Mouse (Mus musculus) heart, embryonic 16.5 days (tissue): ENCODE measurements at regions not wholly inside any gene's neighbourhood (a gene's known extent, or its start where the extent isn't known, plus 50 kb on each side); places are given as distances from the start of the nearest gene placed in this dataset.
"Not testable (repeated sequence)": the region's sequence is repeated elsewhere in the genome, so short reads cannot be mapped to it uniquely, and the experiment has no call there.

Source experiments
- ATAC-seq: fragments of 200-750 bp; cut with Nextera tagmentation; replicated peaks from 2 replicates; pipeline ENCODE4 v1.8.0; 2017; ENCODE audit warnings: moderate number of reproducible peaks; ENCODE audit not compliant: insufficient read depth, low FRiP score; ENCODE audit errors: extremely low read depth
- H3K27ac ChIP-seq: fragments of 300-500 bp; sonication (generic); 2 replicates; pipeline ENCODE4 v1.5.1; 2014; ENCODE audit warnings: mild to moderate bottlenecking, low read length, control low read depth, moderate library complexity
- H3K27me3 ChIP-seq: fragments of 300-500 bp; sonication (generic); 2 replicates; pipeline ENCODE4 v1.6.1; 2014; ENCODE audit warnings: low read length, mixed read lengths; ENCODE audit not compliant: control insufficient read depth, insufficient read depth
- H3K36me3 ChIP-seq: fragments of 300-500 bp; sonication (generic); 2 replicates; pipeline ENCODE4 v1.6.1; 2014; ENCODE audit not compliant: control insufficient read depth, insufficient read depth
- H3K4me1 ChIP-seq: fragments of 300-500 bp; sonication (generic); 2 replicates; pipeline ENCODE4 v1.6.1; 2014; ENCODE audit warnings: low read length, mixed read lengths; ENCODE audit not compliant: control insufficient read depth, insufficient read depth
- H3K4me2 ChIP-seq: fragments of 300-500 bp; sonication (generic); 2 replicates; pipeline ENCODE4 v1.6.1; 2014; ENCODE audit warnings: low read depth, mild to moderate bottlenecking, control low read depth, low read length
- H3K4me3 ChIP-seq: fragments of 300-500 bp; sonication (generic); 2 replicates; pipeline ENCODE4 v1.5.1; 2014; ENCODE audit warnings: mild to moderate bottlenecking, control low read depth, low read length
- H3K9ac ChIP-seq: fragments of 300-500 bp; sonication (generic); 2 replicates; pipeline ENCODE4 v1.6.1; 2014; ENCODE audit warnings: low read length, control low read depth
- H3K9me3 ChIP-seq: fragments of 300-500 bp; sonication (generic); replicated peaks from 2 replicates; pipeline ENCODE4 v1.6.1; 2016; ENCODE audit warnings: low read length; ENCODE audit not compliant: control insufficient read depth
- WGBS: fragments of 180-500 bp; shearing (Covaris S2); extraction: QIAGEN DNeasy Blood & Tissue Kit; methylation state at CpG from one replicate; pipeline ENCODE4 v1.1.7; 2014; 5-methylcytosine and 5-hydroxymethylcytosine counted together

- H3K27ac ChIP-seq, H3K4me2 ChIP-seq, ATAC-seq, H3K27me3 ChIP-seq, H3K4me1 ChIP-seq, H3K9ac ChIP-seq, H3K36me3 ChIP-seq, H3K4me3 ChIP-seq, H3K9me3 ChIP-seq: not testable (repeated sequence)
- 68% methylated on average over 1 of the region's 1 CpGs for WGBS
Observed at GRCm38 (mm10) chr1:64376426-64376825, 156.0 kb upstream of the Creb1 start.

GRCm38 (mm10) chr1:64374286-64375071, 158.0 kb upstream of the Creb1 start:
- Histone ChIP-seq H3K9ac (no peak overlapping the region), H3K27me3 (no peaks in the 10 kb centered on the region), H3K4me1 (no peaks in the 10 kb centered on the region), H3K4me3 (no peak overlapping the region), H3K27ac (no peak overlapping the region), H3K9me3 (peaks cover 2% of the 10 kb centered on the region; the same call in 1 of the 2 replicates), H3K4me2 (no peak overlapping the region), H3K36me3 (no peaks in the 10 kb centered on the region)
- 54% methylated on average over 13 of the region's 13 CpGs for WGBS
- ATAC-seq: no peak

- H3K4me3 ChIP-seq: no peak overlapping the region
- no peak overlapping the region for H3K27ac ChIP-seq
- no peaks in the 10 kb centered on the region for H3K36me3 ChIP-seq
- ATAC-seq: no peak
- no peaks in the 10 kb centered on the region for H3K4me1 ChIP-seq
- H3K4me2 ChIP-seq: no peak overlapping the region
- no peaks in the 10 kb centered on the region for H3K9me3 ChIP-seq
- H3K27me3 ChIP-seq: no peaks in the 10 kb centered on the region
- 60% methylated on average over 1 of the region's 1 CpGs for WGBS
- no peak overlapping the region for H3K9ac ChIP-seq
Observed at GRCm38 (mm10) chr1:64364095-64364494, 168.3 kb upstream of the Creb1 start.

- no peaks in the 10 kb centered on the region for H3K27me3 ChIP-seq
Observed at GRCm38 (mm10) chr1:64361959-64362638, 170.3 kb upstream of the Creb1 start.

GRCm38 (mm10) chr1:64343268-64343667, 189.2 kb upstream of the Creb1 start:
- H3K9ac ChIP-seq: no peak overlapping the region
- H3K9me3 ChIP-seq: no peaks in the 10 kb centered on the region
- H3K4me2 ChIP-seq: no peak overlapping the region
- WGBS: 81% methylated on average over 3 of the region's 3 CpGs
- H3K27ac ChIP-seq: no peak overlapping the region
- ATAC-seq: no peak
- H3K36me3 ChIP-seq: no peaks in the 10 kb centered on the region
- no peak overlapping the region for H3K4me3 ChIP-seq
- no peaks in the 10 kb centered on the region for H3K4me1 ChIP-seq
- H3K27me3 ChIP-seq: no peaks in the 10 kb centered on the region

More at GRCm38 (mm10) chr1:64361959-64362638, 170.3 kb upstream of the Creb1 start:
- Histone ChIP-seq H3K27ac (no peak overlapping the region), H3K4me3 (no peak overlapping the region), H3K36me3 (no peaks in the 10 kb centered on the region), H3K9ac (no peak overlapping the region), H3K4me2 (no peak overlapping the region), H3K4me1 (no peaks in the 10 kb centered on the region), H3K9me3 (no peaks in the 10 kb centered on the region)
- ATAC-seq: no peak
- WGBS: 85% methylated on average over 4 of the region's 4 CpGs

GRCm38 (mm10) chr1:64341596-64341995, 190.8 kb upstream of the Creb1 start:
- no peak for ATAC-seq
- Histone ChIP-seq H3K27me3 (no peaks in the 10 kb centered on the region), H3K27ac (no peak overlapping the region), H3K4me1 (no peaks in the 10 kb centered on the region), H3K9ac (no peak overlapping the region), H3K9me3 (no peaks in the 10 kb centered on the region), H3K4me2 (no peak overlapping the region), H3K4me3 (no peak overlapping the region), H3K36me3 (no peaks in the 10 kb centered on the region)
- WGBS: 81% methylated on average over 6 of the region's 6 CpGs

- no peaks in the 10 kb centered on the region for H3K27me3 ChIP-seq
- no peak overlapping the region for H3K9ac ChIP-seq
- ATAC-seq: no peak
- WGBS: 56% methylated on average over 9 of the region's 9 CpGs
- H3K4me3 ChIP-seq: no peak overlapping the region
- no peaks in the 10 kb centered on the region for H3K36me3 ChIP-seq
- no peak overlapping the region for H3K4me2 ChIP-seq
- H3K4me1 ChIP-seq: no peaks in the 10 kb centered on the region
- no peak overlapping the region for H3K27ac ChIP-seq
- no peaks in the 10 kb centered on the region for H3K9me3 ChIP-seq
Observed at GRCm38 (mm10) chr1:64338575-64338961, 193.9 kb upstream of the Creb1 start.

- H3K9me3 ChIP-seq: no peaks in the 10 kb centered on the region
- no peaks in the 10 kb centered on the region for H3K36me3 ChIP-seq
- WGBS: 72% methylated on average over 25 of the region's 25 CpGs
- no peak for ATAC-seq
- no peak overlapping the region for H3K4me2 ChIP-seq
- no peaks in the 10 kb centered on the region for H3K27me3 ChIP-seq
- no peak overlapping the region for H3K9ac ChIP-seq
- no peak overlapping the region for H3K4me3 ChIP-seq
- H3K27ac ChIP-seq: no peak overlapping the region
- no peaks in the 10 kb centered on the region for H3K4me1 ChIP-seq
Observed at GRCm38 (mm10) chr1:64337619-64338574, 194.5 kb upstream of the Creb1 start.
